Mouse (Mus musculus) forebrain, embryonic 10.5 days (tissue): ENCODE data around the gene Zbtb12. TPM values are rescaled to one million over a fixed set of nuclear protein-coding genes. Genes with fewer than 3 reads are reported as not detected.
"Not testable (repeated sequence)": the region's sequence is repeated elsewhere in the genome, so short reads cannot be mapped to it uniquely, and the experiment has no call there.

Experiments
- DNase-seq: peaks from one replicate; pipeline ENCODE4 v3.0.0-alpha.2; 2017; ENCODE audit warnings: low spot score; ENCODE audit errors: extremely low spot score
- H3K27ac ChIP-seq: fragments of 300-500 bp; sonication (generic); 2 replicates; pipeline ENCODE4 v1.5.1; 2016; ENCODE audit warnings: mild to moderate bottlenecking
- H3K27me3 ChIP-seq: fragments of 300-500 bp; sonication (generic); 2 replicates; pipeline ENCODE4 v1.6.1; 2016; ENCODE audit warnings: mild to moderate bottlenecking; ENCODE audit not compliant: poor library complexity, severe bottlenecking
- H3K36me3 ChIP-seq: fragments of 300-500 bp; sonication (generic); replicated peaks from 2 replicates; pipeline ENCODE4 v1.6.1; 2016; ENCODE audit warnings: mild to moderate bottlenecking, moderate library complexity
- H3K4me1 ChIP-seq: fragments of 300-500 bp; sonication (generic); 2 replicates; pipeline ENCODE4 v1.6.1; 2016
- H3K4me3 ChIP-seq: fragments of 300-500 bp; sonication (generic); 2 replicates; pipeline ENCODE4 v1.5.1; 2016; ENCODE audit warnings: mild to moderate bottlenecking, moderate library complexity
- H3K9me3 ChIP-seq: fragments of 300-500 bp; sonication (generic); 2 replicates; pipeline ENCODE4 v1.6.1; 2016; ENCODE audit warnings: mild to moderate bottlenecking, moderate library complexity
- WGBS: fragments of 180-500 bp; shearing (Covaris S2); methylation state at CpG from one replicate; pipeline ENCODE4 v1.1.7; 2016; 5-methylcytosine and 5-hydroxymethylcytosine counted together
- polyA plus RNA-seq: library from polyadenylated mRNA; unstranded; fragments of >200 nt; fragmentation: Nextera tagmentation; extraction: Ambion mirVana; gene quantifications from 2 replicates; pipeline ENCODE4 v1.2.1, GENCODE M21; 2016

The Zbtb12 gene
- polyA plus RNA-seq, result 6.6 and 7.0 TPM in 2 replicates

DNA sequence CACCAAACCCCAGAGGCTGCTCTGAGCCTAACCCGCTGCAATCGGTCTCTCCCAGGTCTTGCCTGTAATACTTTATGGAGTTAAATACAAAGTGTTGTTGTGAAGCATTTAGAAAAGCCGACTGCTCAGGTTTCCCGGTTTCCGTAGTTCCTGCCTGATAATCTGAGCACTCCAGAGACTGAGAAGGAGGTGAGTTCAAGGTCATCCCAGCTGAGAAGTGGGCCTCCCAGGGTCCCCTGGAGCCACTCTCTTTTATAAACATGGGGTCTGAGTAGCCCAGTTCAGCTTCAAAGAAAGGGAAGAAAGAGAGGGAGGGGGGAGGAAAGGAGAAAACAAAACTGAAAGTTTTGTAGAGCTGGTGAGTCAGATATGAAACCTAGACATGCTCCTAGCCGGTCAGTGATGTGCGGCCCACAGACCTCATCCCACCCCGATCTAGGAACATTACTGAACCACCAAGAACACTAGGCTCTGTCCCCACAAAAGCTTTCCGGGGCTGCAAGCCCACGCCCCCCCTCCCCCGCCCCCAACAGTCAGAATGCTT, at the start of gene Zbtb12:
Gene Zbtb12, plus strand, starts transcription at position 148 of the 544 bp plus-strand sequence.
- no peak for DNase-seq
- Histone ChIP-seq H3K4me1 (peaks cover 17% of the 10 kb centered on the region), H3K4me3 (no peak within 1 kb of the TSS), H3K9me3 (no peaks in the 10 kb centered on the region), H3K27ac (no peak within 1 kb of the TSS; the same call in 1 of the 2 replicates), H3K27me3 (peaks cover 22% of the 10 kb centered on the region), H3K36me3 (no peaks in the 10 kb centered on the region)
- WGBS, result 71% methylated on average over 11 of the region's 11 CpGs

DNA sequence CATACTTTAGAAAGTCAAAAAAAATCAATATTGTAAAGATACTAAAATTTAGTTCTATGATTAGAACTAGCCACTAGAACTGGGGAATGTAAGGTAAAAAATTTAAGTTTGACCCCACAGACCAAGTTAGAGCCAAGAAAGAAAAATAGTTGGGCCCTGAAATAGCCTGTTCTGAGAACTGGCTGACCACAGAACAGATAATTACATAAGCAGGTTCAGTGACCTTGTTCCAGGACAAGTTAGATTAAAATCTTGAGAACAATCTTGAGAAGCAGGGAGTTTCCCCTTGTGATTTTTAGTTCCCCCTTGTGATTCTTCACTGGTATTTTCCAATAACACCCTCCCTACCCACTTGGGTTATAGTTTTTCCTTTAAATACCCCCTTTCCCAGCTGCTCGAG, 48.5 kb upstream of the Zbtb12 start:
- not testable (repeated sequence) for DNase-seq, H3K4me1 ChIP-seq, H3K27ac ChIP-seq, H3K4me3 ChIP-seq, H3K27me3 ChIP-seq
- H3K9me3 ChIP-seq, result peaks cover 11% of the 10 kb centered on the region
- peaks cover 91% of the 10 kb centered on the region for H3K36me3 ChIP-seq
- WGBS, result 100% methylated on average over 1 of the region's 1 CpGs

DNA sequence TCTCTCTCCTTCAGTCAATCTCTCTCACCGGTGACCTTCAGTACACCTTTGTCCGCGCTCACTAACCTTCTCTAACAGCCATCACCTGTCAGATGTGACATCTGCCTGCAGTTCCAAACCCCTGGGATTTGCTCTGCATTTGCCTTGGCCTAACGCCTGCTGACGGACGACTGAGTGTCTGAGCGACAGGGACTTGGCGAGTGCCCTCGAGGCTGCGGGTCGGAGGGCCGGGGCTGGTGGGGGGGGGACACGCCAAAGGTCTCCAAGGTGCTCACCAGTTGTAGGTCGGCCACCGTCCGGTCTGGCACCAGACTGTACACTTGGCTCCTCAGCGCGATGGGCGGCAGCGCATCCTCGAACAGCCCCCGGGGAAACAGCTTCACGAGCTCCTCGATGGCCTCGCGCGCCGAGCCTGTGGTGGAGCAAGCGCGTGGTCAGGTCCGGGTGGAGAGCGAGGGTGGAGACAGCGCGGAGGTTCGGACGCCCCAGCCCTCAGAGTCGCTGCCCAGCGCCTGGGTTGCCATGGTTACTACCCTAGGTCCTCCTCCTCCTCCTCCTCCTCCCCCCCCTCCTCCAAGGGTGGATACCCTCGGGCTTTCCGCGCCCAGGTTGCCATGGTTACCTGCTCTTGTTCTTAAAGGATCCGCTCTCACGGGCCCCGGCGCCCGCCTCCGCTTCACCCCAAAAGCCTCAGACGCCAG, 43.0 kb upstream of the Zbtb12 start:
- peaks cover 39% of the 10 kb centered on the region for H3K4me1 ChIP-seq
- no peaks in the 10 kb centered on the region for H3K27me3 ChIP-seq
- WGBS, result 6% methylated on average over 48 of the region's 48 CpGs
- H3K27ac ChIP-seq, result peak overlapping the region; percentile 85
- DNase-seq, result no peak
- peak overlapping the region; percentile 85 for H3K4me3 ChIP-seq
- peaks cover 1% of the 10 kb centered on the region; the same call in 1 of the 2 replicates for H3K9me3 ChIP-seq
- H3K36me3 ChIP-seq, result peaks cover 72% of the 10 kb centered on the region

DNA sequence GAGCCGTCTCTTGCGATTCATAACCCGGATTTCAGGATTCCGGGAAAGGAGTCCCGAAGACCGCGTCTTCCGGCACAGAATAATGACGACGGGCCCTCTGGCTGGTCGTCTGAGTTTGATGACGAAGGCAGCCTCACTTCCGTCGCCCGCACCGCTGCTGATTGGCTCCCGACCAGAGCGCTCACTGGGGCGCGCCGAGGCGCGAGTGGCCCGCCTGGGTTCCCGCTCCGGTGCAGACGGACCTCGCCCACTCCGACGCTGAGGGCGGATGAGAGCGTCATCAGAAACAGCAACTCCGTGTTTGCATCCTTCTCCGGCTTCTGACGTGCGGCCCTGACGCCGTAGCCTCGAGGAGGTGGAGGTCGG, 42.4 kb upstream of the Zbtb12 start, which contains the start of the genes Stk19 and Dxo:
Gene Stk19, minus strand, starts transcription at position 90 of the 366 bp plus-strand sequence.
Gene Dxo, plus strand, starts transcription at position 164 of the 366 bp plus-strand sequence.
- Histone ChIP-seq H3K4me1 (peaks cover 39% of the 10 kb centered on the region), H3K9me3 (no peaks in the 10 kb centered on the region), H3K27ac (peak within 1 kb of the TSS; percentile 85), H3K4me3 (peak within 1 kb of the TSS; percentile 85), H3K36me3 (peaks cover 72% of the 10 kb centered on the region), H3K27me3 (no peaks in the 10 kb centered on the region)
- peak; percentile 98 for DNase-seq
- WGBS, result under 1% methylated on average over 40 of the region's 40 CpGs

DNA sequence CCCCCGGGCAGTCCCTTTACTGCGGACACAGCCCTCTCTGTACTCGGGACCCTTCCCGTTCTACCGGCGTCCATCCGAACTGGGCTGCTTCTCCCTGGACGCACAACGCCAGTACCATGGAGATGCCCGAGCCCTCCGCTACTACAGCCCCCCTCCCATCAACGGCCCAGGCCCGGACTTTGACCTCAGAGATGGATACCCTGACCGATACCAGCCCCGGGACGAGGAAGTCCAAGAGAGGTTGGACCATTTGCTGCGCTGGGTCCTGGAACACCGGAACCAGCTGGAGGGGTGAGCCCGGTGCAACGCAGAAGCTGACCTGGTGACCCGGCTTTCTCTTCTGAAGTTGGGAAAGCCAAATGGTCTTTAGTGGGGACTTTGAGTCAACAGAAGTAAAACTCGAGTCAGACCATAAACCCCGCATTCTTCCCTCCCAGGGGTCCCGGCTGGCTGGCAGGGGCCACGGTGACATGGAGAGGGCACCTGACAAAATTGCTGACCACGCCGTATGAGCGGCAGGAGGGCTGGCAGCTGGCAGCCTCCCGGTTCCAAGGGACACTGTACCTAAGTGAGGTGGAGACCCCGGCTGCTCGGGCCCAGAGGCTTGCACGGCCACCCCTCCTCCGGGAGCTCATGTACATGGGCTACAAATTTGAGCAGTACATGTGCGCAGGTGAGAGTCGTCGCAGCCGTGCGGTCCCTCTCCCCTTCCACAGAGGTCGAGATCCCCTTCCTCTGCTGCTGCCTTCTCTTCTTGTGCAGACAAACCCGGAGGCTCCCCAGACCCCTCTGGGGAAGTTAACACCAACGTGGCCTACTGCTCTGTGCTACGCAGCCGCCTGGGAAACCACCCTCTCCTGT, 41.6 kb upstream of the Zbtb12 start:
- Histone ChIP-seq H3K4me1 (peaks cover 39% of the 10 kb centered on the region), H3K4me3 (peak overlapping the region; percentile 85), H3K27ac (peak overlapping the region; percentile 85), H3K36me3 (peaks cover 72% of the 10 kb centered on the region), H3K27me3 (no peaks in the 10 kb centered on the region), H3K9me3 (no peaks in the 10 kb centered on the region)
- WGBS, result 45% methylated on average over 43 of the region's 43 CpGs
- DNase-seq, result no peak

DNA sequence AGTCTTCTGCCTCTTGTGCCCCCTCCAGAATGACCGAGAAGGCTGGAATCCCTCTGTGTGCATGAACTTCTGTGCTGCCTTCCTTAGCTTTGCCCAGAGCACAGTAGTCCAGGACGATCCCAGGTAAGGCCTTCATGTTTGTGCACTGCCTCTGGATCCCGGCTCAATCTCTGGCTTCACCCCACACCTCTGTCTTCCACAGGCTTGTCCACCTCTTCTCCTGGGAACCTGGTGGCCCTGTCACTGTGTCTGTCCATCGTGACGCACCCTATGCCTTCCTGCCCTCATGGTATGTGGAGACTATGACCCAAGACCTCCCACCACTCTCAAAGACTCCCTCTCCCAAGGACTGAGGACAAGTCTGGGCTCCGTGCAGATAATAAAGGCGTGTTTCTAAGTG, 40.5 kb upstream of the Zbtb12 start:
- Histone ChIP-seq H3K4me3 (peak overlapping the region; percentile 85), H3K4me1 (peaks cover 39% of the 10 kb centered on the region), H3K9me3 (no peaks in the 10 kb centered on the region), H3K27ac (no peak overlapping the region), H3K36me3 (peaks cover 72% of the 10 kb centered on the region), H3K27me3 (no peaks in the 10 kb centered on the region)
- 93% methylated on average over 7 of the region's 7 CpGs for WGBS
- DNase-seq, result no peak

DNA sequence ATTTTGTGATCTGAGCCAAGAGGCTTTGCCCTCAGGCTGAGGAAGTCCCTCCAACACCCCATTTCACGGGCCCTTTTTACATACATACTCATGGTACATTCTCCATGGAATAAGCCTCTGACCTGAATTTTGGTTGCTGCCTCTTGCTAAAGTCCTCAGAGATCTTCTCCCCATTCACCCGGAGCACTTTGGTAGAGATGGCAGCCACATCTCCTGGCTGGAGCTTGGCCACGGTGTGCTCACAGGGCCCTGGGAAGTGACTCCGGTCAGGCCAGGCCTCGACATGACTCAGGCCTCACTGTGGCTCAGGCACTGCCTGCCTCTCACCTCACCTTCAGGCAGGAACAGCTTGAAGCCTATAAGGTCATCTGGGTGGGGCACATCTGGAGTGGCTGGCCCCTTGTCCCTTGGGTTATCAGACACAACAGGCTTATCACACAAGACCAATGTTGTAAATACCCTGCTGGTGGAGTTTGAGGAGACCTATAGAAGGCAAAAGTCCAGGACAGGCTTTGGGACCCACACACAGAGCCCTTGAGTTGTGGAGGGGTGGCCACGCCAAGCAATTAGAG, 38.5 kb upstream of the Zbtb12 start:
- DNase-seq, result no peak
- WGBS, result 84% methylated on average over 6 of the region's 6 CpGs
- Histone ChIP-seq H3K4me3 (peak overlapping the region; percentile 2; the same call in 1 of the 2 replicates), H3K27me3 (no peaks in the 10 kb centered on the region), H3K9me3 (no peaks in the 10 kb centered on the region), H3K27ac (0 out of 2 replicates have a peak overlapping the region, but pooled peaks have one; percentile 8), H3K36me3 (peaks cover 81% of the 10 kb centered on the region), H3K4me1 (peaks cover 32% of the 10 kb centered on the region)

DNA sequence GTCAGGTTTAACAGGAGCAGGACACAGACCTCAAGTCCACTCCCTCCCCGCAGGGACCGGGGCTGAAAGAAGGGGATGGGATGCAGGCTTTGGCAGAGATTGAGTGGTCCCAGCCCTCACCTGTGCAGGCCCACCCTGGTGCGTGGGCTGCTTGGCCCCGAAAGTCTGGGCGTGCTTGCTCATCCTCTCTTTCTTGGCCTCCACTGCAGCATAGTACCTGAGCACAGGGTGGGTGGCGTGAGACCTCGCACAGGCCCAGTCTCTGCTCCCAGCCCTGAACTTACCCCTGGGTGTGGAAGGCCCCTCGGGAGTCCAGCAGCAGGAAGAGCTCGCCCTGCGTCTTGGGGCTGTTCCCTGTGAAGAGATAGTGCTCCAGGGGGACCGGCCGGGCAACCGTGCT, 34.4 kb upstream of the Zbtb12 start:
- 95% methylated on average over 13 of the region's 13 CpGs for WGBS
- Histone ChIP-seq H3K4me1 (peaks cover 12% of the 10 kb centered on the region), H3K36me3 (peaks cover 84% of the 10 kb centered on the region), H3K27me3 (no peaks in the 10 kb centered on the region), H3K9me3 (no peaks in the 10 kb centered on the region), H3K27ac (no peak overlapping the region), H3K4me3 (no peak overlapping the region)
- DNase-seq, result no peak

DNA sequence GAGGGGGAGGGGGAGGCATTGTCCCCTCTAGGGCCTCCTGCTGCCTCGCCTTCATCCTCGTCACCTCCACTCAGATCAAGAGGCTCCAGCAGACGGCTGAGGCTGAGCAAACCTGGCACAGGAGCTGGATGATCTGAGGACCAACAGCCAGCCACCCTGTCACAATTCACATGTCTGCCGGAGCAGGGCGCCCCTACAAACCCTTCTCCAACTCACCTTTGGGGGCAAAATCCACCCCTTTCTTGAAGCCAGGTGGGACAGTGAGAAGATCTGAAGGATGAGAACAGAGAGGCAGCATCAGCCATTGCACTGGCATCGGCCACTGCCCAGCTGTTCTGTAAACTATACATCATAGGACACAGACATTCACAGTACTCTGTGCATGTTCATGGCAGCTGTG, 32.1 kb upstream of the Zbtb12 start:
- WGBS, result 91% methylated on average over 6 of the region's 6 CpGs
- DNase-seq, result no peak
- H3K4me1 ChIP-seq, result peaks cover 29% of the 10 kb centered on the region
- no peaks in the 10 kb centered on the region for H3K27me3 ChIP-seq
- peaks cover 66% of the 10 kb centered on the region for H3K36me3 ChIP-seq
- no peak overlapping the region for H3K4me3 ChIP-seq
- no peaks in the 10 kb centered on the region for H3K9me3 ChIP-seq
- H3K27ac ChIP-seq, result no peak overlapping the region

DNA sequence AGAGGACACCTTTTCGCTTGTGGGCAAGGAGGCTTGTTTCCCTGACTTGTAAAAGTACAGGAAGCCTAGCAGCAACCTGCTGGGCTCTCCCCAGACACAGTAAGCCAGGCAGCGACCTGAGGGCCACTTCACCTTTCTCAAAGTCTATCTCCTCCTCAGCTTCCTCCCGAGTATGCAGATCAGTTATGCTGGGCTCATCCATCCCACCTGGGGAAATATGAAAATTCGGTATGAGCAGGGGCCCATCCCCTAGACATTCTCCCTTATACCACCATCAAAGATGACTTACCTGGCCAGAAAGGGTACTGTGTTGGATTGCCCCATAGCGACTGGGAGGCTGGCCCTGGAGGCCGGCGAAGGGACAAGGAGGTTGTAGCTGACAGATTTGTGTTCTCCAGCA, 31.7 kb upstream of the Zbtb12 start:
- peaks cover 31% of the 10 kb centered on the region for H3K4me1 ChIP-seq
- no peak overlapping the region for H3K4me3 ChIP-seq
- no peak overlapping the region for H3K27ac ChIP-seq
- 93% methylated on average over 7 of the region's 7 CpGs for WGBS
- H3K9me3 ChIP-seq, result no peaks in the 10 kb centered on the region
- H3K27me3 ChIP-seq, result no peaks in the 10 kb centered on the region
- DNase-seq, result no peak
- H3K36me3 ChIP-seq, result peaks cover 66% of the 10 kb centered on the region

DNA sequence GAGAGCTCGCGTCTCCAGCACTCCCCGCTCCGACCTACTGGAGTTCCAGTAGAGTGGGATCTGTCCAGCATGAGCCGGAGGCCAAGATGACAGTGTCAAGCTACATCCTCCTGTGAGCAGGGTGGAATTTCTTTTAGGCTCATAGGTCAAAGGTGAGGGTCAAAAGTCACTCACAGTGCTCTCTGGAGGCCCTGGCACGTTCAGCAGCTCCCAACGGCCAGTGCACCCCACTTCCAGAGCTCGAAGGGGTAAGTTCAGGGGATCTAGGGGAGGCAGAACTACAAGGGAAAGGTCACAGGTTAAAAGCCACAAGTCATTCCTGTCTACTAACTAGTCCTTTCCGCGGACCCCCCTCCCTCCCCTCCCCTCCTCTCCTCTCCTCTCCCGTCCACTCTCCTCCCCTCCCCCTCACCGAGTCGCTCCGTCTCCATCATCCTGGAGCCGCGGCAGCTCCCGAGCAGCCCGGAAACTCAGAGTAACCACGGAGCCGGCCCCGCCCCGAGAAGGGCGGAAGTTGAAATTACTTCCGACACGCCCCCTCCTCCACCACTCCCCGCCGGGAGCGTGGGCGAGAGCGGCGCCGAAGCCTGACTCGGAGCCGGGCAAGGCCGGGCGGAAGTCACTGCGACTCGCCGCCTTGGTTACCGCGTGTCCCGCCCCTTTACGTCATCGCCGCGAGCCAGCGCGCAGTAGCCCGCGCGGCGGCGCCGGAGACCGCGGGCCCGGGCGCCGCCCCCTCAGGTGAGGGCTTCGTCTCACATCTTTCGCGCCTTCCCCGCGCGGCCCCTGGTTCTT, 29.4 kb upstream of the Zbtb12 start, which contains the start of the genes Skiv2l and Nelfe:
Gene Skiv2l, minus strand, starts transcription at position 489 of the 795 bp plus-strand sequence.
Gene Nelfe, plus strand, starts transcription at position 670 of the 795 bp plus-strand sequence.
- no peaks in the 10 kb centered on the region for H3K27me3 ChIP-seq
- peaks cover 66% of the 10 kb centered on the region for H3K36me3 ChIP-seq
- peaks cover 31% of the 10 kb centered on the region for H3K4me1 ChIP-seq
- peak; percentile 98 for DNase-seq
- under 1% methylated on average over 65 of the region's 65 CpGs for WGBS
- H3K27ac ChIP-seq, result peak within 1 kb of the TSS; percentile 87
- H3K9me3 ChIP-seq, result no peaks in the 10 kb centered on the region
- H3K4me3 ChIP-seq, result peak within 1 kb of the TSS; percentile 72
